Mouse (Mus musculus) liver, postnatal 0 days (tissue): ENCODE data around the gene Ak5.

ENCODE experiments used
- CTCF ChIP-seq: sonication (generic); IDR thresholded peaks from 2 replicates; pipeline ENCODE4 v1.5.1; 2016; ENCODE audit warnings: antibody characterized with exemption, low read depth
- EP300 ChIP-seq: IDR thresholded peaks from 2 replicates; pipeline ENCODE4 v1.6.1; 2016; ENCODE audit warnings: antibody characterized with exemption, low read depth, mild to moderate bottlenecking

DNA sequence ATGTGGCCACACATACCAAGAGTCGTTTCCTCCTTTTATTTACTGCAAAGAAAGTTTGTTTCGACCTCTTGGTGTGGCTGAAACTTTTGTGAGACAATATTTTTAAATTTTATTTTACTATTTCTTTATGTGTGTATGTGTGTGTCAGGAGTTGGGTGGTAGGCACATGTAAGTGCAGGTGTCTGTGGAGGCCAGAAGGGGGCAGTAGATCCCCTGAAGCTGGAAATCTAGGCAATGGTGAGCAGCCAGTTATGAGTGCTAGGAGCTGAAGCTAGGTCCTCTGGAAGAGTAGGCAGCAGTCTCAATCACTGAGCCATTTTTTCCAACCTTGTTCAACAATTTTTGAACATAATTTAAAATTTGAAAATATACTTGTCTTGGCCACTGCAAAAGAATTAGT, 9.6 kb downstream of the Ak5 start:
- TF ChIP-seq EP300 (no peak), CTCF (peak; percentile 27)
